Mouse (Mus musculus) kidney, adult 2 months (tissue): ENCODE results near the gene Psat1.

Source experiments
- CTCF ChIP-seq: fragments of 200-500 bp; conservative IDR thresholded peaks from 2 replicates; pipeline ENCODE4 v1.5.1; 2011; ENCODE audit warnings: low read depth, mild to moderate bottlenecking, control low read depth, low read length, moderate library complexity, mixed read lengths; ENCODE audit not compliant: insufficient read depth, insufficient read length
- POLR2A ChIP-seq: fragments of 200-500 bp; IDR thresholded peaks from one replicate; pipeline ENCODE4 v1.6.1; 2011; ENCODE audit warnings: low read depth, low read length, control low read depth

- TF ChIP-seq POLR2A: no peak
- TF ChIP-seq CTCF: no peak
Measured at GRCm38 (mm10) chr19:15941399-15941798, 5.7 kb downstream of the Psat1 start.
